Mouse (Mus musculus): ENCODE data around the gene Hamp.

Hamp gene

GRCm38 (mm10) chr7:30943909-30944635 is at the start of gene Hamp:
Hamp (minus strand) TSS chr7:30944032.
- DNase-seq = no peak

GRCm38 (mm10) chr7:30992148-30992547 is 48.3 kb upstream of the Hamp start:
- DNase-seq = no peak

- no peak for DNase-seq
Measured at GRCm38 (mm10) chr7:30988519-30989162, 44.8 kb upstream of the Hamp start.

GRCm38 (mm10) chr7:30985357-30985756 is 41.5 kb upstream of the Hamp start:
- no peak for DNase-seq

- no peak for DNase-seq
Measured at GRCm38 (mm10) chr7:30981703-30982102, 37.9 kb upstream of the Hamp start.

GRCm38 (mm10) chr7:30973501-30974289 is 29.9 kb upstream of the Hamp start, which contains the start of gene Fam187b:
Fam187b (plus strand) TSS chr7:30973790.
- DNase-seq = peak; percentile 92

- peak; percentile 76 for DNase-seq
Measured at GRCm38 (mm10) chr7:30973251-30973500, 29.3 kb upstream of the Hamp start, which contains the start of gene Lsr. Lsr (minus strand) TSS chr7:30973464.

- peak; percentile 14 for DNase-seq
Measured at GRCm38 (mm10) chr7:30972426-30973250, 28.8 kb upstream of the Hamp start.

- DNase-seq = no peak
Measured at GRCm38 (mm10) chr7:30971901-30972300, 28.1 kb upstream of the Hamp start.

GRCm38 (mm10) chr7:30969174-30969573 is 25.3 kb upstream of the Hamp start:
- no peak for DNase-seq

GRCm38 (mm10) chr7:30968611-30969010 is 24.8 kb upstream of the Hamp start:
- no peak for DNase-seq

GRCm38 (mm10) chr7:30966657-30967056 is 22.8 kb upstream of the Hamp start:
- DNase-seq = no peak

GRCm38 (mm10) chr7:30965677-30966076 is 21.8 kb upstream of the Hamp start:
- DNase-seq = no peak

GRCm38 (mm10) chr7:30964366-30964765 is 20.5 kb upstream of the Hamp start:
- DNase-seq = no peak

- no peak for DNase-seq
Measured at GRCm38 (mm10) chr7:30962862-30963261, 19.0 kb upstream of the Hamp start.

GRCm38 (mm10) chr7:30959786-30960349 is 16.0 kb upstream of the Hamp start:
- no peak for DNase-seq

GRCm38 (mm10) chr7:30958866-30959487 is 15.1 kb upstream of the Hamp start:
- DNase-seq = no peak

GRCm38 (mm10) chr7:30958109-30958865 is 14.5 kb upstream of the Hamp start:
- DNase-seq = no peak

- DNase-seq = peak; percentile 92
Measured at GRCm38 (mm10) chr7:30957367-30957783, 13.5 kb upstream of the Hamp start.

- DNase-seq = peak; percentile 83
Measured at GRCm38 (mm10) chr7:30956756-30957366, 13.0 kb upstream of the Hamp start, which contains the start of gene Usf2. Usf2 (minus strand) TSS chr7:30956803.

GRCm38 (mm10) chr7:30956357-30956751 is 12.5 kb upstream of the Hamp start:
- DNase-seq = no peak
